Mouse (Mus musculus) kidney, postnatal 36 days (tissue): ENCODE measurements at regions not wholly inside any gene's neighbourhood (a gene's known extent, or its start where the extent isn't known, plus 50 kb on each side); places are given as distances from the start of the nearest gene placed in this dataset.

Source experiments
- DNase-seq, 2 experiments: peaks; one replicate each; pipeline ENCODE4 v3.0.0; 2021 to 2022; ENCODE audit warnings: mixed read lengths in 2 of 2

DNA sequence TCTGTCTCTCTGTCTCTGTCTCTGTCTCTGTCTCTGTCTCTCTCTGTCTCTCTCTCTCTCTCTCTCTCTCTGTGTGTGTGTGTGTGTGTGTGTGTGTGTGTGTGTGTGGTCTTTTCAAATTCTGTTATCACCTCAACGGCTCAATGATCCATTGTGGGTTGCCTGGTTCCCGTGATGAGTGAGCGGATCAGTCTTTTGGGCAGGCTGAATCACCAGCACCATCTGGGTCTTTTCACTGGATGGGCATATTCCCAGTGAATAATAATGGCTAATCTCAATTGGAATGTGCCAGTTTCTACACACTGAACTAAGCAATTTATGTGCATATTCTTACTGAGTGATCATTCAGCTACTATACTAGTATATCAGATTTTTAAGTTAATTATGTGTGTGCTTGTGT, 216.4 kb downstream of the Lmx1a start:
- no peak for DNase-seq

DNA sequence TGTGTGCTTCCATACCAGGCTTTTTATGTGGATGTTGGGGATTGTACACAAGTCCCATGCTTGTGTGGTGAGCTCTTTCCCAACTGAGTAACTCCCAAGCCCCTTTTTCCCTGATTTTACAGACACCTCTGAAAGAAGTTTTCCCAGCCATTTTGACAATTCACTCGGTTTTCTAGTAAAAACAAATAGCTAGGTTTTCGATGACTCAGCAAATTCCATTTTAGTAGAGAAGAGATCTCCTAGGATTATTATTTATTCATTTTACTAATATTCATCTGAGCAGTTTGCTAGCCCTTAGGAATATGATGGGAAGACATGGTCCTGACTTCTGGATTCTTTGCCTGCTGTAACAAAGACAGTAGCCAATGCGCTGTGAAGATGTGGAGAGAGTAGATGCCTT, 223.0 kb downstream of the Lmx1a start:
- DNase-seq: no peak

DNA sequence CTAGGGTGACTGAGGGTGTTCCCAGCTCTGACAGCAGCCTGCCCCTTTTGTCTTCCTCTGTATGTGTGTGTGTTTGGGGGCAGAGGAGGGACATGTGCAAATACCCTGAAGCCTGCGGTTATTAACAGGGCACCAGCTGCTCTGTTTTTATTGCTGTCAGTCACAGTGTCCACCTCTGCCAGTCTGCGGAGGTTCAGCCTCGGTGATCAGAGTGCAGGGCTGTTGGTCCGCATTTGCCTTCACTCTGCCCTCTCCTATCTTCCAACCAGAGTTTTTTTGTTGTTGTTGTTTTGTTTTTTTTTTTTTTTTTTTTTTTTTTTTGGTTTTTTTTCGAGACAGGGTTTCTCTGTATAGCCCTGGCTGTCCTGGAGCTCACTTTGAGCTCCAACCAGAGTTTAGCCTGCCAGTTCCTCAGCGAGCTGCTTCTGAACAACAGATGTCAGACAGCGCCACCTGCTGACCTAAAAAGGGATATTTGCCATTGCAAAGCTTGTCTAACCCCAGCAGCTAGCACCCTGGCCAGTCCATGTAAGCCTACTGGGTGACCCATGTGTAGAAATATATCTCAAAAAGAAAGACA, 226.0 kb downstream of the Lmx1a start:
- peak; percentile 69 to 92 for DNase-seq

DNA sequence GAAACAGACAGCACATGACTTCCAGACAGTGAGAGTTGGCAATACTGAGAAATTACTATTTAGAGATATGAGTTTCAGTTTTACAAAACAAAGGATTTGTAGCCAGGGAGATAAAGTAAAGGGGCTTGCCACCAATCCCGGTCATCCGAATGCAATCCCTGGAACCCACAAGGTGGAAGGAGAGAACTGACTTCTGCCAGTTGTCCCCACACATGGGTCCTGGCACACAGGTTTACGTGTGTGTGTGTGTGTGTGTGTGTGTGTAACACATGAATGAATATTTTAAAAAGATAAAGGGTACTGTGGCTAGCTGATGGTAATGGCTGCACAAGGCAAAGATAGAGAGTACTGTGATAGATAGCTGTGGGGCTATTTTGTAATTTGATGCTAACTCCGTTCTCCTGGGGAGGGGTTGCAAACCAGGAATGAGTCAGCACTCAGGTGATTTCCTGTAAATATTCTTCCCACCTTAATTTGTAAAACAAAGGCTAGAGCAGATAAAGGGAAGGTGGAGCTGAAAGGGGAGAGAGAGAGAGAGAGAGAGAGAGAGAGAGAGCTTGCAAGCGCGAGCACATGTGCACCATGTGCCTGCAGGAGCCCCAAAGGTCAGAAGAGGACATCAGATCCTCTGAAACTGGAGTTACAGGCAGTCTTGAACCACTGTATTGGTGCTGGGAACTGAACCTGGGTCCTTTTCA, 226.7 kb downstream of the Lmx1a start:
- DNase-seq: no peak

DNA sequence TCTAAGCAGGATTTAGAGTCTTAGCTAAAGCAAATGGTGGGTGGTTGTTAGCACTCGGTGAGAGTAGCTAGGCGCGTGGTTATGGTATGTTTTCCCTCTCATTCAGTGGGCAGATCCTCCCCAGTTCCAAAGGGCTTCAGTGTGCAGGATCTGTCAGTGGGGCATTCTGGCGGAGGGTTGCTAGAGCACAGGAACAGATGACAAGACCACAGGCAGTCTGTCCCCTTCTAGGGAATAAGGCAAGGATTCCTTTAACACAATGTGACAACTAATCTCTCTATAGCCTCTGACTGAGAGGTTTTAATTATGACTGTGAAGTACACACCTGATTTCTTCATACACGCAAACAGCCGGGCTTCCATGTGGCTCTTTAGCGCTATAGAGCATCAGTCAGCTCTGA, 233.9 kb downstream of the Lmx1a start:
- no peak for DNase-seq

DNA sequence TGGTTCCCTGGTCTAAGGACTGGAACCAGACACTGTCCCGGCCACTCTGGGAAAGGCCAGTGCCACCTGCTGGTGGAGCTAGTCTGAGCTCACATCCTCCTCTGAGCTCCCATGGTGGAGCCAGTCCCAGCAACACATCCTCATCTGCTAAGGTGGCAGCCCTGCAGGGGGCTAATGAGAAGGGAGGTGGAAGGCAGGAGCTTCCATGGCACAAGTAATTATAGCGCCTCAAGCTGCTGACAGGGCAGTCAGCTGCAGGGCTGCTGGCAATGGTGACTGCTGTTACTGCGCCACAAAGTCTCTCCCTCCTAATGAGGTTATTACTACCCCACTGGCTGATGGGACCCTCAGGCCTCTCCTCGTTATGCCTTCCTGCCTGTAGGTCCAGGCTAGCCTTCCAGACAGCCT, 239.0 kb downstream of the Lmx1a start:
- DNase-seq: peak in 1 of 2 experiments; percentile 27

DNA sequence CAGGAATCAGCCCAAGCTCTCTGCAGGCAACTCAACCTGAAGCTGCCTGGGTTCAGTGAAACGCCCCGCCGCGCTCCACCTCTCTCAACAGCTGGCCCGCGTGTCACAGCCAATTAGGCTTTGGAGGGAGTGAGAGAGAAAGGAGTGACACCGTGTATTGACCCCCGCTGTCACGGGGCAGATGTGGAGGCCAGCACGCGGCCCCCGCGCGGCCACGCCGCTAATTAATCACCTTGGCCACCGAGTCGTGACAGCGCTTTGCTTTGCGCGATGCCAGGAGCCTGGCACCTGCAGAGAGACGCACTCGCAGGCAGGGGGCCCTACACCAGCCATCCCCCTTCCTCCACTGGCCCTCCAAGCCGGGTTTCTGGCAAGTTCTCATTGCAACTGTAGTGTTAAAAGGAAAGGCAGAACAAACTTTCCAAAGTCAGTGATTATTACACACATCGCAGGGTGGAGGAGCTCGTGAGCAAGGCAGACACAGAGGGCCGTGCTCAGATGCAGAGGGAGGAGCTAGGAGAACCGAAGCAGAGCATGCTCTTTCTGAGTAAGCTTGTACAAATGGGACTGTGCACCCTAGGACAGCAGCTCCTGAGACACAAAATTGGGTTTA, 240.8 kb downstream of the Lmx1a start:
- DNase-seq: peak; percentile 15 to 40

DNA sequence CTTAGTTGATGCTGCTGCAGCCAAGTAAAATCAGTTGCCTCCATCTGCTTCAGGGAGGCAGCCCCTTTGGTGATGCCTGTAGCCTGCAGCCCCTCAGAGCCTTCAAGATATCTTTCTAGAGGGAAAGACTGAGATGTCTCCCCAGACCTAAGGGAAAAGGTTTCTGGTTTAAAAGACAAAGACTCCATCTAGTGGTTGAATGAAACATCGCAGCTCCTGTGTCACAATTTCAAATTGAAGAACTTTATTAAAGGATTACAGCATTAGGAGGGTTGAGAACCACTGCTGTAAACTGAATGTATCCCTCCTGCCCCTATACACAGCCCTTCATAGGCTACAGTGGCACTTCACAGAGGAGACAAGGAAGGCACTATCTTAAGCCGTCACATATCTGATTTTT, 243.1 kb downstream of the Lmx1a start:
- DNase-seq: peak; percentile 29 to 34

DNA sequence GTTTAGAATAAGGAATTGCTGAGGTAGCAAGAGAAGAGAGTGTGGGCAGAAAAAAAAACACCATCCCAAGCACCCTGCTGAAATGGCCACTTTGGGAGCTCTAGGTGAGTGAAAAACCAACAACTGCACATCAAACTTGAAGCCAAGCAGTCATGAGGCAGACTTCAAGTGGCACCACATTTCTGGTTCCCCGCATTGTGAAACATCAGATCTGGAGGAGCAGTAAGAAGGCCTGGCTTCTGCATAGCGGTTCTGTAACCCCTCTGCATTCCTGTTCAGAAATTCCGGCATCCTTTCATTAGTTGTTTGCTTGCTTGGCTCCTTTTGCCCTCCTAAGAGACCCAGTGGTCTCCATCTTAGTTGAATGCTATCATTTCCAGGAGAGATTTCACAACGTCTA, 247.7 kb downstream of the Lmx1a start:
- no peak for DNase-seq

DNA sequence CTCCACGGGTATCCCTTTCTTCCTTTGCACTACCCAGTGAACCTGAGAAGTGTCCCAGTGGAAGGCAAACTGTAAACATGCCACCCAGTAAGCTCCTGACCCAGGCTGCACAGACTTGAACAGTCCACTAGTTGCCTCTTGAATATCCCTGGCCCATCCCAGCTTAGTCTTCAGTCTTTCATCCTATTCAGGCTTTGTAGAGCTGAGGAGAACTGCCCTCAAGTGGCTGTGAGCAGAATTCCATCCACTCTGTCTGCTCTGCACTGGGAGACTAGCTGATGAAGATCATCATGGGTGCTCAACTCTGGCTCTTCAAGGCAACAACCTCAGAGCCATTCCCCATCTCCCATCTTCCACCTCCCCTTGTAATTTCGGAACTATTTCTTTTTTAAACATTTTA, 249.1 kb downstream of the Lmx1a start:
- no peak for DNase-seq

DNA sequence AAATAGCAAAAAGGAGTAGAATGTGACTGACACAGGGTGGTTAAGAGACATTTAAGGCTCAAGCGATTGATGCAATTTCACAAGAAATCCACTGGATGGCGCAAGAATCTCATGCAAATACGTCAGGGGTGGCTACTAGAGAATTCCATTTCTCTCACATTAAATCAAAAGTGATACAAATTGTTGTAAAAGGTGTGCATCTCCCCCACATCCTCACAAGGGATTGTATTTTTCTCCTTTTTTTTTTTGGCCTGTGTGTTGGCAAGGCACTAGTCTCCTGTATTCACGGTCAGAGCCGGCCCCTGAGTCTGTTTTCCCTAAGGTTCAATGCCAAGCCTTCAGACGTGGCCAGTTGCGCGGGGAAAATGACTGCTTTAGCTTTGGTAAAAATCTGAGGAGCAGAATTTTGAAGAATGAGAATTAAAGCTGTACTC, 253.0 kb downstream of the Lmx1a start:
- peak in 1 of 2 experiments; percentile 10 for DNase-seq

DNA sequence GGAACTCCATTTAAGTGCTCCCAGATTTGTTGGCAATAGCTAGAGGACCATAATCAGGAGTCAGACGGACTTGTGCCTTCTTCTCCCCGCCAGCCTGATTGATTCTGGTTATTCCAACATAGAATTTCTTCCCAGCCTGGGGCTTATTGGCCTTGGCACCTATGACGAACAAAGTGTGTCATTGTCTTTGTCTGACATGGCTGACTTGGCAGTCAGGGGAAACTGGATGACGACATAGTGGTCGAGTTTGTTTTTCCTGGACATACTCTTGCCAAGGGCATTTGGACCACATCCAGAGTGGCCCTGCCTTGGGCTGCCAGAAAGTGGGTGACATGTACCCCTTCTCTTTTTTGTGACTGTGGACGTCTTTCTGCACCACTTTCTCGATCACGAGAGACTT, 254.1 kb downstream of the Lmx1a start:
- DNase-seq: no peak

DNA sequence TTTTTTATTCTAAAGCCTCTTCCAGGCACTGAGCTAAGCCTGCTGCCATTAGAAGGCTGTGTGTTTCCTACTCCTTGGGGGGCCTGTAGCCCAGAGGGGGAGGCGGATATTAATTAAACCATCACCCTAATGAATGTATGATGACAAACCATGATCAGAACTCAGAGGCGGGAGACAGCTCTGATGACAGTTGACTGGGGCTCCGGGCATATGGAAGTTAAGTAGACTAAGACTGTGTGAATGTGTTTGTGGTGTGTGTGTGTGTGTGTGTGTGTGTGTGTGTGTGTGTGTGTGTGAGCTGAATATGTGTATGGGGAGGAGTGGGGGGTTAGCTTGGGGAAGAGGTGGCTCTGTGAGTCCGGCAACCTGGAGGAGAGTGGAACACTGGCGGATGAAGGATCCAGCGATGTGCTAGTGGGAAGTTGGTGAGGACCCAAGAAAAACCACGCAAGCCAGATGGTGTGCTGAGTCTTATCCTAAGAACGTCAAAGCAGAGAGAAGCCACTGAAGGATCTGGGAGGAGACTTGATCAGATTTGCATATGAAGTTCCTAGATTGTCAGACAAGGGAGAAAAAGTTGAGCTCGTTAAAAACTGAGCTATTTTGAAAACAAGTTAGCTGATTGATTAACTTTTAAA, 256.7 kb downstream of the Lmx1a start:
- DNase-seq: no peak

DNA sequence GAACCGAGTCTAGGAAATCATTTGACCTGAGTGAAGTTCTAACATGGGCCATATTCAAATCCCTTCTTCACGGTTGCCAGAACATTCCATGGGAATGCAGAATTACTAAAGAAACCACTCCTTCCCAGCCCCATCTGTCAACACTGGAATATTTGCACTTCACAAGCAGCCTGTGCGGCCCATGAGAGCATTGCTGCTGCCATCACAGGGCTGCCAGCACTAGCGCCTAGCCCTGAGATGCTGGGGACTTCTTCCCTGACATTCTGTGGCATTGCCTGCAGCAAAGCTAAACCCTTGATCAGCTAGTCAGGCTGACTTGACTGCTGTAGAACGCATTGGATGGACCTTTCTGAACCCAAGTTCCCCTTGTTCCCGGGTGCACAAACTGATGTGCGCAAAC, 258.8 kb downstream of the Lmx1a start:
- no peak for DNase-seq

DNA sequence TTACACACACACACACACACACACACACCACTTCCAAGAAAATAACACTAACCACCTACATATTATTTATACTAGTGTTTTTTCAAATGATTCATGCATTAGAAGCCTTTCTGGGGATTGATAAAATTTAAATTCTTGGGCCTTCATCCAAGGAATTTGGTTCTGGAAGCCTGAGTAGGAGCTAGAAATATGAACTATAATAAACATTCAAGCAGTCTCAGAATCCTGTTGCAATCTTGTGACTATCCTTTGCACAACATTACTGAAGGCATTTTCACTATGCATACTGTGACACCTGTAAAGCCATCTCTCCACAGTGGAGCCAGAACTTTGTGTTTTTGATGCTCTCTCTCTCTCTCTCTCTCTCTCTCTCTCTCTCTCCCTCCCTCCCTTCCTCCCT, 262.7 kb downstream of the Lmx1a start:
- no peak for DNase-seq

DNA sequence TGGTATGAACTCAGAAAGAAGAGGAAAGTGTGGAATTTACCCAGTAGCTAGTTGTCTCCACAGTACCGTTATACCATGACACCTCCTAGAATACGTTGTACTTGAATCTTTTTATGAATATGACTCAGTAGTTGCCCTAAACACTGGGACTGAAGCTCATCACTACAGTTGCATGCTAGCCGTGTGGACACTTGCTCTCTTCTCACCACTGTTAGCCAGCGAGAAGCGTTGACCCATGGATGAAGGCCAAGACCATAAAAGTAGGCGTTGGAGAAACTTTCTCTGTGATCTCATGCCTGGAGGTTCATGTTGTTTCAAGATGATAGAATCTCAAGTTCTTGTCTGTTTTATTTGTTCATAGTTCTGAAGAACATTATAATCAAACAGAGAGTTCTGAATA, 269.5 kb downstream of the Lmx1a start:
- DNase-seq: peak; percentile 11 to 28

DNA sequence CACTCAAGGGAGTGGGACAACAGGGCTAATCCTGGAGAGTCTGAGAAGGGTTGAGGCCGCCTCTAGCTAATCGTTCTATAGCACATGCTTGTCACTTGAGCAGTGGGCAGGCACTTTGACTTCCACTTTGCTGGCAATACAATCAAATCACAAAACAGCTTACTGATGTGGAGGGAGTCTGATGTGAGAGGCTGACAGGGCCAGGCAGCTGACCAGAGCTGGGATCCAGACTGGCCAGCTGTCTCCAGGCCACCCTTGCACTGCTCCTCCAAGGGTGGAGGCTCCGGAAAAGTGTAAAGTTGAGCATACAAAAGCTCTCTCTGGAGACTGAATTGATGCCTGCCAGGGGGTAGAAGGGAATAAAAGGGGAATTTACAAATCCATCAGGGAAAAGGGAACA, 280.5 kb downstream of the Lmx1a start:
- DNase-seq: no peak

DNA sequence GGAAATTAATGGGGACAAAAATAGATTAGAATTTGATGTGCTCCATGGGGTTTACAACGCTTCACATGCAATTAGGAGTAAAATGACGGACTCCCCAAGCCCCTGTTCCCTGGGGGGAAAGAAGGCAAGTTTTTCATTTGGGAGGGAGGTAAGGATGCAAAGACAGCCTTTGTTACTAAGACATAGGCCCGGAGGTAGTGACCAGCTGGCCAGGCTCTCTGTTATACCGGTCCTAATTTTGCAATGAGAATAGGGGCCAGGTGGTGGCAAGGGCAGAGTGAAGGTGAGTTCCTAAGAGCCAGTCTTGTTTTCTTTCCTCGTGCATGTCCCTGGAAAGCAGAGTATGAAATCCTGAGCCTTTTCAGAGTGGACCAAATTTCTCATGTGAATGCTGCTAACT, 280.9 kb downstream of the Lmx1a start:
- no peak for DNase-seq

DNA sequence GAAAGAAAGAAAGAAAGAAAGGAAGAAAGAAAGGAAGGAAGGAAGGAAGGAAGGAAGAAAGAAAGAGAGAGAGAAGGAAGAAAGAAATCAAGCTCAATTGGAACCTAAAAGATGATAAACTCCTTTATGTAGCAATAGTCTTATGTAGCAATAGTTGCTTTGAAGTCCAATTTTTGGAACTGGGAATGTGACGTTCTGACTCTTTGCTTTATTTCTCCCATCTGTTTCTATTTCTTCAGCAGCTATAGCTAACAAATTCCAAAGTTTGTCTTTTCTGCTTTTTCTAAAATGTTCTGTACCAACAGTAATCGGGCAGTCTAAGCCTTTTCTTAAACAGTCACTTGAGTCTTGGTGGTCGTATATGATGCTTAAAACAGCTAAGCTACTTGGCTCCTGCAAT, 287.7 kb downstream of the Lmx1a start:
- no peak for DNase-seq

DNA sequence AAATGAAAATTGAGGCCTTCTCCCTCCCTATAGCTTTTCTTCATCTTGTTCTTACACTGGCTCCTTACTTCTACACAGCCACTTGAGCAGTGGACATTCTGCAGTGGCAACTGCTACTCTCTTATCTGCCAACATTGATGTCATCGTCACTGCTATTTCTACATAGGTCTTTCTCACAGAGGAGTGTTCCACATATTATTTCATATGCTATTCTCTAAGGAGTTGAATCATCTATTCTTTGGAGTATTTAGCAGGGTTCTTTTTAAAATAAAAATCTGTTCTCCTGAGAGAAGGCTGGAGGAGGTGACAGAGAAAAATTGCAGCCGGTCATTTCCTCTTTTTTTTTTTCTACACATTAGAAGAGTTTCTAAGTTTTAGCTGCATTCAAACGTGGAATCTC, 290.1 kb downstream of the Lmx1a start:
- DNase-seq: no peak

DNA sequence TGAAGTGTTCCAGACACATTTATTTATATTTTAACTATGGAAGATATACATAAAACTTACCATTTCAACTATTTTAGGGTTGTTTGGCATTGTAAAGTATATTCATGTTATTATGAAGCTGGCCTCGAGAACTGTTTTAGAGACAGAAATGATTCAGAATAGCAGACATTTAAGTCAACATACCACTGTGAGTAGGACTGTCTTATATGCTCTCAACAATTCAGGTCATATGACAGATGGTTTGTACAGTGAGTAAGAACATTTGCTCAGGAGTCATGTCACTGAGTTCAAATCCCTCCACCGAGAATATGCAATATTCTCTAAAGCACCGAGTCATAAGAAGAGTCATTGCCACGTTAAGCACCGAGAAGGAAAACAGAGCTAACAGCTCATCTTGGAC, 290.6 kb downstream of the Lmx1a start:
- DNase-seq: no peak

DNA sequence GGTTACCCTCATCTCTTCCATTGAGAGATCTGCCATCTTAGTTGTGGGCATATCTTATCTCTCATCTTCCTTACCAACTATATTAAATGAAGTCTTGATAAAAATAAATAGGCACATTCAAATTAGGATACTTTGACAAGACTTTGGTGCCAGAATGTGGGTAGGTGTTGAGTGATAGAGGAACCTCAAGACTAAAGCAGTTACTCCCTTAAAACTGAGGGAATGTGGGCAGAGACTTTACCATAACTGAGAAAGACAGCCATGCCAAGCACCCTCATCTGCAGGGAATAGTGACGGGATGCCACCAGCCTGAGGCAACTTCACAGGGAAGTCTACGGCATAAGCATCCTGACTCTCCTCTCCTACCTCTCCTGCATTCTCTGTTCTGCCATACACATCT, 292.3 kb downstream of the Lmx1a start:
- no peak for DNase-seq

DNA sequence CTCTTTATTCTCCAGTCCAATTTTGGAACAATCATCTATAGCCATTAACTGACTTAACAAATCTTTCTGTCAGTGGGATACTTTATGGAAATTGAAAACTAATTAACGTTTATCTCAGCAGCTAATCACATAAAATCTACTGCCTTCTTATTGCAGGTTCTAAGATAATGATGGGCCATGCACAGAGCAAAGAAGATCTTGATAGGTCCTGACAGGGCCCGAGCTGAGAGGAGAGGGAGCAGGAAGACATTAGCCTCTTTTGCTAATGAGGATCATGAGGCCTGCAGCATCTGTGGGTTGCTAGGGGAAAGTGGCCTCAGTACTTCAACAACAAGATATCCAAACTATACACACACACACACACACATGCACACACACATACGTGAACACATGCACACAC, 318.4 kb downstream of the Lmx1a start:
- DNase-seq: no peak

DNA sequence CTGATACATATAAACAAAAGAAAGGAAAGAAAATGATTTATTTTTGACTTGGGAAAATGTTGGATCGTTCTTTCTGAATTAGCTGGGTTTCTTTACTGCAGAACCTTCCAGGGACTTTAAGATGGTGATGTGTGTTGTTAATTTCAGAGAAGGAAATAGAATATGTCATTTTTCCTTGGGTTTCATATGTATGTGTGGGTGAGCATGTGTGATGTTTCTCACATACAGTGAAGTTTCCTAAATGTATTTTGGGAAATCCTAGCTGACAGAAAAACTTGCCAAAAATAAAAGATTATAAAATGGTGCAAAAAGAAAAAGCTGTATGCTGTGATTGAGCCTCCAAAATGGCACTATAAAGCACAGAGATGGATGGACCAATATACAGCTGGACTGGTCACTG, 319.2 kb downstream of the Lmx1a start:
- no peak for DNase-seq
